Mouse (Mus musculus): ENCODE data around the gene Pard3b. TPM values are rescaled to one million over a fixed set of nuclear protein-coding genes. Genes with fewer than 3 reads are reported as not detected.

Gene Pard3b
- polyA plus RNA-seq, 2 experiments, result 0.44 to 1.4 TPM

DNA sequence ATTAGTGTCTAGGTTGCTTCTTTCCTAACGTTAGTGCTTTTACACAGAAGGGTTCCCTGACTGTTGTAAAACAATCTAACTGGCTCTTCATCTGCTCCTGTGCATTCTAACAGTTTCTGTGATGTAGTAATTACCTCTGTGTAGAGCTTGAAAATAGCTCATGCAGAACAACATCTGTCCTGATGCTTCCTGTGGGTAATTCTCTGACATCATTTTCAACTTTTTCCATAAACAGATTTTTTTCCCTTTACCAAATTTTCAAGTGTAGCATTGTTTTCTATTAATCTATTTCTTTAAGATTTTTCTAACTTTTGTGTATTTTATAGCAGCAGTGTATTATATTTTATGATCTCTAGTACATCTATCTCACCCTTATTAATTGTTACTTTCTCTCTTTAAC lies 917.2 kb downstream of the Pard3b start:
- DNase-seq (ENCODE audit: low read depth in 3 of 3, low spot score in 3 of 3), result no peak
- Histone ChIP-seq H3K27me3 (ENCODE audit: control insufficient read depth, insufficient read depth, low read length) (no peaks in the 10 kb centered on the region), H3K9ac (replicated peaks) (no peak overlapping the region), H3K4me3 (ENCODE audit: insufficient read depth in 1 of 2, low read depth in 2 of 2, low read length in 2 of 2) (no peak overlapping the region), H3K36me3 (replicated peaks; ENCODE audit: control insufficient read depth, insufficient read depth, low read depth) (no peaks in the 10 kb centered on the region), H3K9me3 (ENCODE audit: control insufficient read depth, low read length) (no peaks in the 10 kb centered on the region), H3K4me2 (ENCODE audit: low read depth) (no peak overlapping the region), H3K27ac (no peak overlapping the region), H3K4me1 (replicated peaks; ENCODE audit: control insufficient read depth in 2 of 2, insufficient read depth in 2 of 2, low read length in 1 of 2) (no peaks in the 10 kb centered on the region)
- no peak for TF ChIP-seq CTCF (IDR thresholded peaks at IDR 0.05; ENCODE audit: low read depth)
- TF ChIP-seq EP300 (IDR thresholded peaks at IDR 0.05; ENCODE audit: low read depth), result no peak
- WGBS (ENCODE audit: insufficient replicate concordance), result 20% methylated on average over 1 of the region's 1 CpGs
- no peak for ATAC-seq (ENCODE audit: insufficient read depth)

DNA sequence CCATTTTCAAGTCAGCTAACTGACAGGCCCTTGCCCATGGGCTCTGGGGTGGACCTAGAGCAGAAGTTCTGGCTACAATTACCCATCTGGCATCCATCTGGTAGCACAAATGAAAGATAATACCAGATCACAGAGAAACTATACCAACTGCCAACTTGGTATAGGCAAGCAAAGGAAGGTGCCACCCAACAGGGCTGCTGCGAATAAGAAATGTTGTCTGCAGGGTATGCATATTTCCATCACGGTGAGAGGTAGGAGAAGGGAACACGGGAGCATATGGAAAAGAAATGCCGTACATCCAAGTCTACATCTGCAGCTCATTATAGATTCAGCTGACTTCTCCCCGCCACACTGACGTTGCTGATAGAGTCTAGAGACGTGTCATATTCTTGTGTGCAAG lies 924.4 kb downstream of the Pard3b start:
- no peaks in the 10 kb centered on the region for H3K36me3 ChIP-seq (replicated peaks; ENCODE audit: control insufficient read depth, insufficient read depth, low read depth)
- H3K4me3 ChIP-seq (ENCODE audit: insufficient read depth in 1 of 2, low read depth in 2 of 2, low read length in 2 of 2), result no peak overlapping the region
- ATAC-seq (ENCODE audit: insufficient read depth) (no peak), DNase-seq (ENCODE audit: low read depth in 3 of 3, low spot score in 3 of 3) (no peak)
- no peaks in the 10 kb centered on the region for H3K9me3 ChIP-seq (ENCODE audit: control insufficient read depth, low read length)
- no peak overlapping the region for H3K9ac ChIP-seq (replicated peaks)
- no peaks in the 10 kb centered on the region for H3K4me1 ChIP-seq (replicated peaks; ENCODE audit: control insufficient read depth in 2 of 2, insufficient read depth in 2 of 2, low read length in 1 of 2)
- TF ChIP-seq CTCF (IDR thresholded peaks at IDR 0.05; ENCODE audit: low read depth) (no peak), EP300 (IDR thresholded peaks at IDR 0.05; ENCODE audit: low read depth) (no peak)
- H3K4me2 ChIP-seq (ENCODE audit: low read depth), result no peak overlapping the region
- H3K27me3 ChIP-seq (ENCODE audit: control insufficient read depth, insufficient read depth, low read length), result no peaks in the 10 kb centered on the region
- 64% methylated on average over 7 of the region's 7 CpGs for WGBS (ENCODE audit: insufficient replicate concordance)
- no peak overlapping the region for H3K27ac ChIP-seq

DNA sequence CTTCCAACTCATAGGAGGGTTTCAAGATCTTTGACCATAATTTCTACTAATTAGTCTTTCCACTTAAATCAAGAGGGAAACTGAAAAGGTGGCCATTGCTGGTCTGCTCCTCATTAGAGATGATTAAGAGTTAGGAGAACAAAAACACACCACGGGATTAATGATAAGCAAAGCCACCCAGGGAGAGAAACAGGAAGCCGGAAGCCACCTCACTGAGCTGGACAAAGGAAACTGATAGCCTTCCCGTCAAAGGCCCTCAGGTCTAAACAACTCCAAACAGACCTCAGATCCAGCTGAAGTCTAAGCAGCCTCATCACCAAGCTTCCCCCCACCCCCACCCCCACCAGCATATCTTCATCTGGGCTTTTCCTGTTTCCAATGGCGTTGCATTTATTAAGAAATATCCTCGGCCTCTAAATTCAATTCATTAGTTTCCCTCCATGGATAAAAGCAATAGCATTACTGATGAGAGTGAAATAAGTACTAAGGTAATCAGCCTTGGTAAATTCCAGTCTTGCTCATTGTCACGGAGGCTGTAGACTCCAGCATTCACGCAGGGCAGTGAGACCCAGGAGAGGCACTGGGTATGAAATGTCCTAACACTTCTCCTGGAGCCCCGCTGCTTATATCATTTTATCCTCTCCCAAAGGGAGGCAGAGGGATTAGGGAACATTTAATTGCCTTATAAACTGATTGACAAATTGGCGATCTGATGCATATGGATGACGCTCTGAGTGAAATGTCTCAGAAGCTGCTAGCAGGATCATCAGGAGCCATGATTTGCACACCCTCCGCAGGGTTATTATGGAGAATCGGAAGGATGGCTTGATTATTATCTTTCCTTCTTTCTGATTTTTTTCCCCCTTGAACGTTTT lies 925.9 kb downstream of the Pard3b start:
- Histone ChIP-seq H3K9me3 (ENCODE audit: control insufficient read depth, low read length) (no peaks in the 10 kb centered on the region), H3K4me1 (replicated peaks; ENCODE audit: control insufficient read depth in 2 of 2, insufficient read depth in 2 of 2, low read length in 1 of 2) (no peaks in the 10 kb centered on the region), H3K9ac (replicated peaks) (no peak overlapping the region), H3K4me3 (ENCODE audit: insufficient read depth in 1 of 2, low read depth in 2 of 2, low read length in 2 of 2) (no peak overlapping the region), H3K4me2 (ENCODE audit: low read depth) (no peak overlapping the region), H3K36me3 (replicated peaks; ENCODE audit: control insufficient read depth, insufficient read depth, low read depth) (no peaks in the 10 kb centered on the region), H3K27ac (no peak overlapping the region), H3K27me3 (ENCODE audit: control insufficient read depth, insufficient read depth, low read length) (no peaks in the 10 kb centered on the region)
- TF ChIP-seq CTCF (IDR thresholded peaks at IDR 0.05; ENCODE audit: low read depth), result no peak
- TF ChIP-seq EP300 (IDR thresholded peaks at IDR 0.05; ENCODE audit: low read depth), result no peak
- 40% methylated on average over 13 of the region's 13 CpGs for WGBS (ENCODE audit: insufficient replicate concordance)
- ATAC-seq (ENCODE audit: insufficient read depth), result no peak
- no peak for DNase-seq (ENCODE audit: low read depth in 3 of 3, low spot score in 3 of 3)

- no peak overlapping the region for H3K4me3 ChIP-seq (ENCODE audit: insufficient read depth in 1 of 2, low read depth in 2 of 2, low read length in 2 of 2)
- 69% methylated on average over 9 of the region's 9 CpGs for WGBS (ENCODE audit: insufficient replicate concordance)
- TF ChIP-seq EP300 (IDR thresholded peaks at IDR 0.05; ENCODE audit: low read depth), result no peak
- no peak for TF ChIP-seq CTCF (IDR thresholded peaks at IDR 0.05; ENCODE audit: low read depth)
These were observed 926.6 kb downstream of the Pard3b start for GRCm38 (mm10) chr1:62565120-62565809.

DNA sequence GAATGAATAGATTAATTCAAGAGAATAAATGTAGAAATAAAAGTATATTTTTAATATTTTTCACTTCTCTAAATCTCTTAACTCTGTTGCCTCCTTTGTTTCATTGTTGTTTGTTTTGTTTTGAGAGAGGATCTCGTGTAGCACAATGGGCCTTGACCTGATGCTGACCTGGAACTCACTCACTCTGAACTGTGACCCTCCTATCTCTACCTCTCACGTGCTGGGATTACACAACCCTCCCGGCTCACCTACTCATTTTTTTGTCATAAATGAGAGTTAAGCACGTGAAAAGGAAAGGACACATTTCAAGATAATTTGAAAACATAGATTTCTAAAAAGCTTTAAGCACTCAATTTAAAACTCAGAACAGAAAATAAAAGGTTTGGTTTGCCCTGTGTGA lies 928.0 kb downstream of the Pard3b start:
- Histone ChIP-seq H3K36me3 (replicated peaks; ENCODE audit: control insufficient read depth, insufficient read depth, low read depth) (no peaks in the 10 kb centered on the region), H3K4me2 (ENCODE audit: low read depth) (no peak overlapping the region), H3K4me1 (replicated peaks; ENCODE audit: control insufficient read depth in 2 of 2, insufficient read depth in 2 of 2, low read length in 1 of 2) (no peaks in the 10 kb centered on the region), H3K27me3 (ENCODE audit: control insufficient read depth, insufficient read depth, low read length) (no peaks in the 10 kb centered on the region), H3K9me3 (ENCODE audit: control insufficient read depth, low read length) (no peaks in the 10 kb centered on the region), H3K4me3 (ENCODE audit: insufficient read depth in 1 of 2, low read depth in 2 of 2, low read length in 2 of 2) (no peak overlapping the region), H3K9ac (replicated peaks) (no peak overlapping the region), H3K27ac (no peak overlapping the region)
- ATAC-seq (ENCODE audit: insufficient read depth) (no peak), DNase-seq (ENCODE audit: low read depth in 3 of 3, low spot score in 3 of 3) (no peak)
- TF ChIP-seq EP300 (IDR thresholded peaks at IDR 0.05; ENCODE audit: low read depth) (no peak), CTCF (IDR thresholded peaks at IDR 0.05; ENCODE audit: low read depth) (no peak)
- WGBS (ENCODE audit: insufficient replicate concordance), result 16% methylated on average over 4 of the region's 4 CpGs

More at GRCm38 (mm10) chr1:62565120-62565809, 926.6 kb downstream of the Pard3b start:
- DNase-seq (ENCODE audit: low read depth in 3 of 3, low spot score in 3 of 3) (no peak), ATAC-seq (ENCODE audit: insufficient read depth) (no peak)
- no peaks in the 10 kb centered on the region for H3K27me3 ChIP-seq (ENCODE audit: control insufficient read depth, insufficient read depth, low read length)
- H3K4me2 ChIP-seq (ENCODE audit: low read depth), result no peak overlapping the region
- no peaks in the 10 kb centered on the region for H3K9me3 ChIP-seq (ENCODE audit: control insufficient read depth, low read length)
- no peaks in the 10 kb centered on the region for H3K36me3 ChIP-seq (replicated peaks; ENCODE audit: control insufficient read depth, insufficient read depth, low read depth)
- no peak overlapping the region for H3K9ac ChIP-seq (replicated peaks)
- H3K27ac ChIP-seq, result no peak overlapping the region
- no peaks in the 10 kb centered on the region for H3K4me1 ChIP-seq (replicated peaks; ENCODE audit: control insufficient read depth in 2 of 2, insufficient read depth in 2 of 2, low read length in 1 of 2)
